Mouse (Mus musculus) forebrain, postnatal 0 days (tissue): ENCODE data around the gene Lsm14b. TPM values are rescaled to one million over a fixed set of nuclear protein-coding genes. Genes with fewer than 3 reads are reported as not detected.

Experiments used
- ATAC-seq: fragments of 200-750 bp; cut with Nextera tagmentation; 2 replicates; pipeline ENCODE4 v1.8.0; 2017; ENCODE audit warnings: mild to moderate bottlenecking, moderate library complexity
- DNase-seq: peaks from one replicate; pipeline ENCODE4 v3.0.0-alpha.2; 2015
- H3K27ac ChIP-seq: fragments of 300-500 bp; sonication (generic); 2 replicates; pipeline ENCODE4 v1.5.1; 2014; ENCODE audit warnings: low read depth, mild to moderate bottlenecking, antibody characterized with exemption, low read length, moderate library complexity, mixed read lengths
- H3K27me3 ChIP-seq: fragments of 300-500 bp; sonication (generic); 2 replicates; pipeline ENCODE4 v1.6.1; 2014; ENCODE audit warnings: mild to moderate bottlenecking, low read length, mixed read lengths; ENCODE audit not compliant: insufficient read depth
- H3K36me3 ChIP-seq: fragments of 300-500 bp; sonication (generic); 2 replicates; pipeline ENCODE4 v1.6.1; 2014; ENCODE audit warnings: mild to moderate bottlenecking, moderate library complexity; ENCODE audit not compliant: insufficient read depth
- H3K4me1 ChIP-seq: fragments of 300-500 bp; sonication (generic); 2 replicates; pipeline ENCODE4 v1.6.1; 2014; ENCODE audit warnings: antibody characterized with exemption; ENCODE audit not compliant: insufficient read depth
- H3K4me2 ChIP-seq: fragments of 300-500 bp; sonication (generic); 2 replicates; pipeline ENCODE4 v1.6.1; 2014; ENCODE audit warnings: low read depth, mild to moderate bottlenecking, moderate library complexity
- H3K4me3 ChIP-seq: fragments of 300-500 bp; sonication (generic); 2 replicates; pipeline ENCODE4 v1.5.1; 2014; ENCODE audit warnings: low read depth, low read length, mixed read lengths
- H3K9ac ChIP-seq: fragments of 300-500 bp; sonication (generic); 2 replicates; pipeline ENCODE4 v1.6.1; 2014; ENCODE audit warnings: mild to moderate bottlenecking
- H3K9me3 ChIP-seq: fragments of 300-500 bp; sonication (generic); 2 replicates; pipeline ENCODE4 v1.6.1; 2016; ENCODE audit warnings: low read length
- CTCF ChIP-seq: sonication (generic); IDR thresholded peaks from 2 replicates; pipeline ENCODE4 v1.5.1; 2016; ENCODE audit warnings: antibody characterized with exemption, control low read depth, low read depth
- WGBS: fragments of 180-500 bp; shearing (Covaris S2); extraction: QIAGEN DNeasy Blood & Tissue Kit; methylation state at CpG from one replicate; pipeline ENCODE4 v1.1.7; 2014; 5-methylcytosine and 5-hydroxymethylcytosine counted together
- polyA plus RNA-seq: library from polyadenylated mRNA; unstranded; fragments of >200 nt; fragmentation: Nextera tagmentation; extraction: Ambion mirVana; gene quantifications from 2 replicates; pipeline ENCODE4 v1.2.1, GENCODE M21; 2015
- total RNA-seq: library from RNA; depleted of rRNA; stranded (reverse); fragments of >200 nt; gene quantifications from 2 replicates; pipeline ENCODE4 v1.2.3, GENCODE M21; 2014

Gene Lsm14b
- total and polyA plus RNA-seq, 2 experiments from 2014 or later = 24.8 to 162 TPM

DNA sequence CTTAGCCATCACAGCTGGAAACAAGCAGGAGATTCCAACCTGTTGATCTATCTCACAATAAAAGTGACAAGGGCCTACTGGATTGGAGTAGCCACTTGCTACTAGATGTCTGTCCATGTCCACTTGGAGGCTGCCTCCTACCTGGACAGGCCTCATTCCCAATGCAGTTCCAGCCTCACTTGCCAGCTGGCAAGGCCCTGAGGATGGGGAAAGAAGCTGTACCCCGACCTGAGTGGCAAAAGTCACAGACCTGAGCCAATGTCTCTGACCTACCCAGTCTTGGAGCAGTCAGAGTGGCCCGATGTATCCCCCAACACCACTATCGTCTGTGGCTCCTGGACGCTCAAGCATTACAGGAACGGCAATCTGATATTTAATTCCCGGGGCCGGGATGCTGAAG is 11.1 kb upstream of the Lsm14b start:
- DNase-seq (no peak), ATAC-seq (no peak)
- no peaks in the 10 kb centered on the region for H3K9me3 ChIP-seq
- no peaks in the 10 kb centered on the region for H3K36me3 ChIP-seq
- no peaks in the 10 kb centered on the region for H3K27me3 ChIP-seq
- no peak overlapping the region for H3K4me2 ChIP-seq
- no peak overlapping the region for H3K27ac ChIP-seq
- no peaks in the 10 kb centered on the region for H3K4me1 ChIP-seq
- TF ChIP-seq CTCF = no peak
- no peak overlapping the region for H3K4me3 ChIP-seq
- H3K9ac ChIP-seq = no peak overlapping the region
- 94% methylated on average over 7 of the region's 7 CpGs for WGBS

DNA sequence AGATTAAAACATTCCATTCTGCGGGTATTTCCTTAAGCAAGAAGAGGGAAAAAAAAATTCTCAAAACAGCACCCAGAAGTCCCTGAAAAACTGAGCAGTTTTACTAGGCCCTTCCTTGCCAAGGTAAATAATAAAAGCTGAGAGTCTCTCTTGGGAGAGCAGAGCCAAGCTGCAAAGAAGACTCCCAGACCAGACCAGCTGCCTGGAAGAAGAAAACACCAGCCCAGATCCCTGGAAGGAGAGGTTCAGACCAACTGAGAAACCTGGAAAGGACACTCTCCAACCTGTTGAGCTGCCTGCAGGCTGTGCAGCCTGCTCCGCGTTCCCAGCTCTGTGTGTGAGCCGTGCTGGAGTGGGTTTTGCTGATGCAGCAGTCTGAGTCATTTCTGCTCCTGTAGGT is 7.2 kb upstream of the Lsm14b start:
- no peak for DNase-seq
- WGBS = 68% methylated on average over 4 of the region's 4 CpGs

DNA sequence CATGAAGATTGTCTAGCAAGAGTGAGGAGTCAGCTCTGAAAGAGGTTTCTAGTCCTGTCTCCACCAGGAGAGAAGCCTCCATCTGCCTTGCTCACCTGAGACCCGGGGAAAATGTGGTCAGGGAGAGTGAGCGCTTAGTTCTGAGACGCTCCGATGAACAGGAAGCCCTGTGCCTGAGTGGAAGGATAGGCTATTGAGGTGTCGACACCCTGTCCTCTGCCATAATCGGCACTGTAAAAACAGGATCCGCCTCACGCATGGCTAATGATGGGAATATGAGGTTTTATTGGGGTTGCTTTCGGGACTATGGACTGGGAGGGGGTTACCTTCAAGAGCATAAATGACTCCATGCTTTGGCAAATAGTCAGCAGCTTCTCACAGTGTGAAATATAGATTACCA is 6.2 kb upstream of the Lsm14b start:
- TF ChIP-seq CTCF = no peak
- Histone ChIP-seq H3K4me2 (no peak overlapping the region), H3K9ac (no peak overlapping the region), H3K4me1 (no peaks in the 10 kb centered on the region), H3K27ac (no peak overlapping the region), H3K36me3 (no peaks in the 10 kb centered on the region), H3K9me3 (no peaks in the 10 kb centered on the region), H3K4me3 (no peak overlapping the region), H3K27me3 (peaks cover 13% of the 10 kb centered on the region)
- 81% methylated on average over 9 of the region's 9 CpGs for WGBS
- DNase-seq (no peak), ATAC-seq (no peak)

More for the DNA sequence above, 7.2 kb upstream of the Lsm14b start:
- H3K9me3 ChIP-seq = no peaks in the 10 kb centered on the region
- H3K4me1 ChIP-seq = no peaks in the 10 kb centered on the region
- H3K4me3 ChIP-seq = no peak overlapping the region
- H3K9ac ChIP-seq = no peak overlapping the region
- TF ChIP-seq CTCF = no peak
- no peak overlapping the region for H3K27ac ChIP-seq
- H3K27me3 ChIP-seq = peaks cover 9% of the 10 kb centered on the region
- no peak overlapping the region for H3K4me2 ChIP-seq
- H3K36me3 ChIP-seq = no peaks in the 10 kb centered on the region
- ATAC-seq = no peak

DNA sequence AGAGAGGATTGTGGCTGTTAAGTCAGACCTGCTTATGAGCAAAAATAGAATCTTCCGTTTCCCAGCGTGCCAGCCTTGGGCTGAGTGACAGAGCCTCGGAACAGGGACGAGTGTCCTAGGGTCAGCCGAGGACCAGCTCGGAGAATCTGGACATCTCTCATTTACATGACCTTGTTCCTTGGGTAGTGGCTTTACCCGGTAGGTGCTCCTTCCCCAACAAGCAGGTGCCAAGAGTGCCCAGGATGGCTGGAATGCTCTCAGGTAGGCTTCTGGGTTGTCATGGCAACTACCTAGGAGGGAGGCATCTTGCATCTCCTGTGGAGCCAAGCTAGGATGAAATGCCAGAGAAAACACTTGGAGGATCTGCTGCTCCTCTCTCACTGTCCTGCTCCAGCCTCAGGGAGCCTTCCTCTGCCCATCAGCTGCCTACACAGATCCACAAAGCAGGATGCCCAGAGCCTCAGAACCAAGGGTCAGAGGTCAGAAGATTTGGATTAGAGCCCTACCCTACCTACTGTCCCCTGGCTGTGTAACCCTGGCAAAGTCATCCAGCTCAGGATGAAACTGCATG is 4.6 kb upstream of the Lsm14b start:
- TF ChIP-seq CTCF = no peak
- 70% methylated on average over 7 of the region's 7 CpGs for WGBS
- peak; percentile 47 for DNase-seq

DNA sequence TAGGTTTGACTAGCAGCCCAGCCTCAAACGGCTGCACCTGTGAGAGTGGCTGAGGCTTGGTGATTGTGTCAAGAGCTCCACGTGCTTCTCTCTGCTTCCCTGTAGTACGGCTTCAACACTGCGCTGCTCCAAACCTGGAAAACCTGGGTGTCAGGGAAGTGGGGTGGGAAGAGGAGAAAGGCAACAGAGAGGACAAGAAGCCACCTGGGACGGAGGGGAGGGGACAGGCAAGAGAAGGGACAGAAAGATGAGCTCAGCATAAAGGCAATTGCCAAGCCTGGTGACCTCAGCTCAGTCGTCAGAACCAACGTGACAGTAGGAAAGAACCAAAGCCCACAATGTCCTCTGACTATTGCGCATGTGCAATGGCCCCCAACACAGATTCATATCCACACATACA is 3.9 kb upstream of the Lsm14b start:
- DNase-seq (no peak), ATAC-seq (no peak)
- Histone ChIP-seq H3K9me3 (no peaks in the 10 kb centered on the region), H3K4me2 (no peak overlapping the region), H3K9ac (no peak overlapping the region), H3K27ac (no peak overlapping the region), H3K4me3 (no peak overlapping the region), H3K36me3 (no peaks in the 10 kb centered on the region), H3K4me1 (peaks cover 3% of the 10 kb centered on the region; the same call in 1 of the 2 replicates), H3K27me3 (peaks cover 13% of the 10 kb centered on the region)
- 79% methylated on average over 8 of the region's 8 CpGs for WGBS
- no peak for TF ChIP-seq CTCF

More for the DNA sequence above, 4.6 kb upstream of the Lsm14b start:
- H3K9ac ChIP-seq = no peak overlapping the region
- H3K36me3 ChIP-seq = no peaks in the 10 kb centered on the region
- 0 out of 2 replicates have a peak overlapping the region, but pooled peaks have one; percentile 5 for H3K27ac ChIP-seq
- peaks cover 13% of the 10 kb centered on the region for H3K27me3 ChIP-seq
- H3K4me2 ChIP-seq = no peak overlapping the region
- no peaks in the 10 kb centered on the region for H3K9me3 ChIP-seq
- H3K4me3 ChIP-seq = no peak overlapping the region
- H3K4me1 ChIP-seq = no peaks in the 10 kb centered on the region
- no peak for ATAC-seq

- no peaks in the 10 kb centered on the region for H3K9me3 ChIP-seq
- no peak overlapping the region for H3K27ac ChIP-seq
- WGBS = 62% methylated on average over 6 of the region's 6 CpGs
- peaks cover 21% of the 10 kb centered on the region for H3K4me1 ChIP-seq
- H3K4me2 ChIP-seq = no peak overlapping the region
- H3K9ac ChIP-seq = no peak overlapping the region
- no peak overlapping the region for H3K4me3 ChIP-seq
- peaks cover 13% of the 10 kb centered on the region for H3K27me3 ChIP-seq
- TF ChIP-seq CTCF = no peak
- H3K36me3 ChIP-seq = peaks cover 2% of the 10 kb centered on the region; the same call in 1 of the 2 replicates
- DNase-seq (no peak), ATAC-seq (no peak)
Observed at GRCm38 (mm10) chr2:180022751-180023150, 2.0 kb upstream of the Lsm14b start.

DNA sequence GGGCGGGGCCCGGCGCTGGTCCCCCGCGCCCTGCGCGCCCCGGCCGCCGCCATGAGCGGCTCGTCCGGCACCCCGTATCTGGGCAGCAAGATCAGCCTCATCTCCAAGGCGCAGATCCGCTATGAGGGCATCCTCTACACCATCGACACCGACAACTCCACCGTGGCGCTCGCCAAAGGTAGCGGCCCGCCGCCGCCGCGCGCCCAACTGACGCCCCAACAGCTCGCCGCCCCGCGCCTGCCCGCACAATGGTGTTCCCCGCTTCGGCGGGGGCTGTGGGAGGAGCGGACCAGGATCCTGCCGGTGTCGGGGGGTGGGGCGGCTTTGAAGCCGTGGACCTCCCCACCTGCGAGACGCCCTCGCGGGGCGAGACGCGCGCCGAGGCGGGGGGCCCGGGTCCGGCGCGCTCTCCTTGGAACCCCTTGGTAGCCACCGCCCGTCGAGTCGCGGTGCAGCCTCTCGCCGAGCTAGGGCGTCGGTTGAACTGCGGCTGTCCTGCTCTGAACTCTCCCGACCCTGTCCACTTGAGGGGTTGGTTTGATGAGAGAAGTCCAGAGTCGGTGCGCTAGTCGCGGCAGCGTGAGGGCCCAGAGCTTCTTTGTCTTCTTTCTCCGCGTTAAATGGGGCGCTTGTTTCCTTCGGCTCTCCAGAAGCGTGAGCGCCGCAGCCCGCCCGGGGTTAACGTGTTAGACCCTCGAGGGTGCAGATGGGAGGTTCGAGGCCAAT is 511 bp downstream of the Lsm14b start:
- H3K9me3 ChIP-seq = no peaks in the 10 kb centered on the region
- DNase-seq = peak; percentile 50
- peaks cover 27% of the 10 kb centered on the region for H3K36me3 ChIP-seq
- peak overlapping the region; percentile 95 for H3K27ac ChIP-seq
- H3K27me3 ChIP-seq = peaks cover 13% of the 10 kb centered on the region
- under 1% methylated on average over 74 of the region's 84 CpGs for WGBS
- peak overlapping the region; percentile 92 for H3K9ac ChIP-seq
- H3K4me1 ChIP-seq = peaks cover 22% of the 10 kb centered on the region
- H3K4me2 ChIP-seq = peak overlapping the region; percentile 84
- no peak for TF ChIP-seq CTCF
- peak overlapping the region; percentile 91 for H3K4me3 ChIP-seq
- peak; percentile 42 for ATAC-seq
